Mouse (Mus musculus): ENCODE results near the gene Arl14.

GRCm38 (mm10) chr3:69178365-69179004 lies 43.7 kb upstream of the Arl14 start:
- TF ChIP-seq POLR2A (IDR thresholded peaks at IDR 0.05; ENCODE audit: control insufficient read depth, low read depth, low read length) (no peak), CTCF (IDR thresholded peaks at IDR 0.05; ENCODE audit: control insufficient read depth, insufficient read depth, insufficient replicate concordance, low read depth, low read length) (no peak)

Measured in testis, adult 2 months (tissue).